Mouse (Mus musculus) midbrain, embryonic 13.5 days (tissue): ENCODE measurements around the gene Rcor1. TPM values are rescaled to one million over a fixed set of nuclear protein-coding genes. Genes with fewer than 3 reads are reported as not detected.

Source experiments
- ATAC-seq: fragments of 200-750 bp; cut with Nextera tagmentation; 2 replicates; pipeline ENCODE4 v1.8.0; 2017; ENCODE audit warnings: mild to moderate bottlenecking, moderate TSS enrichment, moderate library complexity
- H3K27ac ChIP-seq: fragments of 300-500 bp; sonication (generic); 2 replicates; pipeline ENCODE4 v1.5.1; 2015; ENCODE audit warnings: inconsistent platforms, mild to moderate bottlenecking, moderate library complexity
- H3K27me3 ChIP-seq: fragments of 300-500 bp; sonication (generic); 2 replicates; pipeline ENCODE4 v1.6.1; 2015; ENCODE audit warnings: mild to moderate bottlenecking, inconsistent platforms
- H3K36me3 ChIP-seq: fragments of 300-500 bp; sonication (generic); 2 replicates; pipeline ENCODE4 v1.6.1; 2015; ENCODE audit warnings: mild to moderate bottlenecking, inconsistent platforms
- H3K4me1 ChIP-seq: fragments of 300-500 bp; sonication (generic); replicated peaks from 2 replicates; pipeline ENCODE4 v1.6.1; 2015; ENCODE audit warnings: inconsistent platforms
- H3K4me2 ChIP-seq: fragments of 300-500 bp; sonication (generic); replicated peaks from 2 replicates; pipeline ENCODE4 v1.6.1; 2015; ENCODE audit warnings: moderate library complexity, mild to moderate bottlenecking, inconsistent platforms
- H3K4me3 ChIP-seq: fragments of 300-500 bp; sonication (generic); replicated peaks from 2 replicates; pipeline ENCODE4 v1.5.1; 2015; ENCODE audit warnings: mild to moderate bottlenecking, inconsistent platforms
- H3K9ac ChIP-seq: fragments of 300-500 bp; sonication (generic); replicated peaks from 2 replicates; pipeline ENCODE4 v1.6.1; 2015; ENCODE audit warnings: mild to moderate bottlenecking, inconsistent platforms
- H3K9me3 ChIP-seq: fragments of 300-500 bp; sonication (generic); 2 replicates; pipeline ENCODE4 v1.6.1; 2016; ENCODE audit warnings: mild to moderate bottlenecking, inconsistent platforms
- WGBS: fragments of 180-500 bp; shearing (Covaris S2); methylation state at CpG from one replicate; pipeline ENCODE4 v1.1.7; 2015; 5-methylcytosine and 5-hydroxymethylcytosine counted together
- polyA plus RNA-seq: library from polyadenylated mRNA; unstranded; fragments of >200 nt; fragmentation: Nextera tagmentation; extraction: Ambion mirVana; gene quantifications from 2 replicates; pipeline ENCODE4 v1.2.1, GENCODE M21; 2015

The Rcor1 gene
- polyA plus RNA-seq, 1 experiment from 2014 or later = 6.0 TPM

GRCm38 (mm10) chr12:111159659-111160428 lies 120.7 kb downstream of the Rcor1 start:
- Histone ChIP-seq H3K9me3 (no peaks in the 10 kb centered on the region), H3K27ac (no peak overlapping the region), H3K9ac (no peak overlapping the region), H3K4me3 (no peak overlapping the region), H3K36me3 (no peaks in the 10 kb centered on the region), H3K4me1 (peaks cover 28% of the 10 kb centered on the region), H3K4me2 (no peak overlapping the region), H3K27me3 (no peaks in the 10 kb centered on the region)
- no peak for ATAC-seq
- WGBS = 75% methylated on average over 12 of the region's 12 CpGs

GRCm38 (mm10) chr12:111160871-111161270 lies 121.7 kb downstream of the Rcor1 start:
- H3K4me1 ChIP-seq = peaks cover 37% of the 10 kb centered on the region
- WGBS = 96% methylated on average over 10 of the region's 10 CpGs
- no peak overlapping the region for H3K27ac ChIP-seq

DNA sequence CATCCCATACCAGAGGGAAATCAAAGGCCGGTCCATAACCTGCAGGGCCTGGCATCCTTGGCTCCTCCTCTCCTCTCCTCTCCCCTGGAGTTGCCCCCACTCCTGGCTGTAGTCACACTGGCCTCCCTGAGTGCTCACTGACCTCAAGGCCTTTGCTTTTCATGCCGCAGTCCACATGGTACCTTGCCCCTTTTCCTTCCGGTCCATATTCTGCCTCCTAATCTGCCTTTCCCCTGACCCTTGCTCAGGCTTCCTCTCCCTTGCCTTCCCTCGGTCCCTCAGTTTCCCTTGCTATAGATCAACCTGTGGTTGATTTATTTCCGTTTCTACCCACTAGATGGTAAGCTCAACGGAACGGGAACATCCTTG lies 122.8 kb downstream of the Rcor1 start:
- peak overlapping the region; percentile 91 for H3K27ac ChIP-seq
- no peaks in the 10 kb centered on the region for H3K36me3 ChIP-seq
- H3K4me2 ChIP-seq = peak overlapping the region; percentile 40
- H3K9ac ChIP-seq = peak overlapping the region; percentile 56
- H3K27me3 ChIP-seq = no peaks in the 10 kb centered on the region
- H3K4me1 ChIP-seq = peaks cover 38% of the 10 kb centered on the region
- H3K4me3 ChIP-seq = peak overlapping the region; percentile 21
- ATAC-seq = no peak; the same call in 1 of the 2 replicates
- H3K9me3 ChIP-seq = no peaks in the 10 kb centered on the region
- WGBS = 33% methylated on average over 7 of the region's 7 CpGs

More at GRCm38 (mm10) chr12:111160871-111161270, 121.7 kb downstream of the Rcor1 start:
- Histone ChIP-seq H3K36me3 (no peaks in the 10 kb centered on the region), H3K4me3 (no peak overlapping the region), H3K9me3 (no peaks in the 10 kb centered on the region), H3K27me3 (no peaks in the 10 kb centered on the region), H3K9ac (no peak overlapping the region), H3K4me2 (no peak overlapping the region)
- no peak for ATAC-seq

- Histone ChIP-seq H3K4me1 (peaks cover 38% of the 10 kb centered on the region), H3K9ac (peak overlapping the region; percentile 56), H3K4me3 (peak overlapping the region; percentile 21), H3K27me3 (no peaks in the 10 kb centered on the region), H3K4me2 (peak overlapping the region; percentile 40), H3K27ac (peak overlapping the region; percentile 91), H3K36me3 (no peaks in the 10 kb centered on the region), H3K9me3 (no peaks in the 10 kb centered on the region)
- WGBS = 6% methylated on average over 16 of the region's 16 CpGs
- peak; percentile 51 for ATAC-seq
Observed at GRCm38 (mm10) chr12:111162312-111163061, 123.3 kb downstream of the Rcor1 start.

DNA sequence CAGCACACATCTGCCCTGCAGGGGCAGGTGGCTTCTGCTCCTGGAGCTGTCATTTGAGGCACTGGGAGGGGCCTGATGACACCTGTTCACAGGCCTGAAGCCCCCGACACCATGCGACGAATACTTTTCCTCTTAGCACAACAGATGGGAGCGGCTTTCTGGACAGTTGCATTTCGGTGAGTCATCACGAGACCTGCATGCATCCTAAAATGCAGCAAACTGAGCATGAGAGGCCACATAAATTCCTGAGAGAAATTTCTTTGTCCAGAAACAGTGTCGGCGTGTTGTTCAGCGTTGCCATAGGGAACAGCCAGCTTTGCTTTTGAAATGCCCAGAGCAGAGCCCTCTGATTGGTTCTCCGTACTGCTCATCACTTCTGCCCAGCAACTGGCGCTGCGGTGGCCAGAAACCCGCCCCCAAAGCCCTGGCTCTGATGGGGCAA lies 125.2 kb downstream of the Rcor1 start:
- Histone ChIP-seq H3K9ac (peak overlapping the region; percentile 57), H3K9me3 (no peaks in the 10 kb centered on the region), H3K4me2 (peak overlapping the region; percentile 54), H3K4me3 (peak overlapping the region; percentile 30), H3K4me1 (peaks cover 55% of the 10 kb centered on the region), H3K27ac (peak overlapping the region; percentile 89), H3K27me3 (no peaks in the 10 kb centered on the region), H3K36me3 (no peaks in the 10 kb centered on the region)
- 1% methylated on average over 13 of the region's 13 CpGs for WGBS
- ATAC-seq = peak; percentile 85

- peak overlapping the region; percentile 63 for H3K4me2 ChIP-seq
Observed at GRCm38 (mm10) chr12:111165146-111165812, 126.1 kb downstream of the Rcor1 start.

More at GRCm38 (mm10) chr12:111165146-111165812, 126.1 kb downstream of the Rcor1 start:
- Histone ChIP-seq H3K4me1 (peaks cover 62% of the 10 kb centered on the region), H3K36me3 (no peaks in the 10 kb centered on the region), H3K27ac (peak overlapping the region; percentile 89), H3K4me3 (peak overlapping the region; percentile 88), H3K9ac (no peak overlapping the region; the same call in 1 of the 2 replicates), H3K27me3 (no peaks in the 10 kb centered on the region), H3K9me3 (no peaks in the 10 kb centered on the region)
- 66% methylated on average over 10 of the region's 10 CpGs for WGBS
- no peak; the same call in 1 of the 2 replicates for ATAC-seq

Other genes starting within 250 kb of the Rcor1 start
- 12.1 and 12.2 TPM in 2 replicates for gene Mok, start 198.4 kb upstream of the Rcor1 start, polyA plus RNA-seq
- 3.9 and 4.3 TPM in 2 replicates for gene Zfp839, start 189.1 kb upstream of the Rcor1 start, polyA plus RNA-seq
- gene Cinp, start 150.2 kb upstream of the Rcor1 start, polyA plus RNA-seq = 64.7 and 67.4 TPM in 2 replicates
- 6.2 and 6.8 TPM in 2 replicates for gene Tecpr2, start 150.1 kb upstream of the Rcor1 start, polyA plus RNA-seq
- 6.0 and 6.3 TPM in 2 replicates for gene Ankrd9, start 60.3 kb upstream of the Rcor1 start, polyA plus RNA-seq
- 15.7 and 19.7 TPM in 2 replicates for gene Traf3, start 127.0 kb downstream of the Rcor1 start, polyA plus RNA-seq
- not detected in 2 replicates for gene 4930595D18Rik, start 145.1 kb downstream of the Rcor1 start, polyA plus RNA-seq
- 1.9 and 2.0 TPM in 2 replicates for gene Amn, start 231.7 kb downstream of the Rcor1 start, polyA plus RNA-seq